Mouse (Mus musculus) lung, adult 2 months (tissue): ENCODE measurements at regions not wholly inside any gene's neighbourhood (a gene's known extent, or its start where the extent isn't known, plus 50 kb on each side); places are given as distances from the start of the nearest gene placed in this dataset.

Source experiments
- CTCF ChIP-seq: fragments of 200-500 bp; IDR thresholded peaks from 2 replicates; pipeline ENCODE4 v1.5.1; 2011; ENCODE audit warnings: mild to moderate bottlenecking, low read length, control low read depth; ENCODE audit not compliant: insufficient read depth
- POLR2A ChIP-seq: fragments of 200-500 bp; IDR thresholded peaks from 2 replicates; pipeline ENCODE4 v1.6.1; 2011; ENCODE audit warnings: low read depth, mild to moderate bottlenecking, control low read depth, low read length, borderline replicate concordance; ENCODE audit errors: extremely low read depth

DNA sequence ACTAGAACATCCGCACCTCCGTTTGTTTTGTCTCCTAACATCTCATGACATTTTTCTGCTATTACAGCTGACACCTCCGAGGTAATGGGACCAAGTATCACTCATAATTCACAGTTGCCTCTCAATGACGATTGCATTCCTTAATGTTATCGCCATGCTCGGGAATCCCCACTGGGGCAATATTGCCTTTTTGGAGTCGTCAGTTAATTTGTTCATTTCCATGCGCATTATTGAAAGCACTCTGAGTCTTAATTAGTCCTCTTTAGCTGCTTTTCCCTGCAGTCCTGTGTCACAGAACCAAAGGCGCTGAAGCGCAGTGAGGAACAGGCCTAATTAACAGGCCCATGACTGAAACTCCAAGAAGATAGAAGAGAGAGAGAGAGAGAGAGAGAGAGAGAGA, 255.0 kb upstream of the Castor2 start:
- TF ChIP-seq POLR2A (no peak), CTCF (no peak)
